Mouse (Mus musculus): ENCODE measurements around the gene Olfr1313. TPM values are rescaled to one million over a fixed set of nuclear protein-coding genes. Genes with fewer than 3 reads are reported as not detected.
"Not testable (repeated sequence)": the region's sequence is repeated elsewhere in the genome, so short reads cannot be mapped to it uniquely, and the experiment has no call there.

Gene Olfr1313
- total RNA-seq (2022), result not detected

DNA sequence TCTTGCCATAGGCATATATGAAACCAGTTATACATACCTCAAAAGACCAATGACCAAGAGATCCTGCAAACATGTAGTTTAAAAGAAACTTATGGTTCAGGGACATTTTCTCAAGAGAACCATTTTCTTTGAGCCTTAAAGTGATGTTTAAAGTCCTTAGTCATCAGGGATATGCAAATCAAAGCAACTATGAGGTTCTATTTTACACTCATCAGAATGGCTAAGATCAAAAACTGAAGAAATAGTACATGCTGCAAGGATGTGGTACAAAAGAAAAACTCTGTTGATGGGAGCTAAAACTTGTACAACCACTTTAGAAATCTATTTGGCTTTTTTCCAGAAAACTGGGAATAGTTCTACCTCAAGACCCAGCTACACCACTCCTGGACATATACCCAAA is at the start of gene Olfr1313:
Gene Olfr1313, minus strand, starts transcription at position 101 of the 400 bp plus-strand sequence.
- no peak for DNase-seq (ENCODE audit: low spot score in 2 of 2)

- no peak for DNase-seq (ENCODE audit: low spot score in 2 of 2)
Measured at GRCm38 (mm10) chr2:112115340-112115739, 37.7 kb upstream of the Olfr1313 start, which contains the start of gene Olfr1315-ps1. Olfr1315-ps1 (minus strand) TSS chr2:112115440.

- no peak for DNase-seq (ENCODE audit: low spot score in 2 of 2)
Measured at GRCm38 (mm10) chr2:112096681-112097080, 19.0 kb upstream of the Olfr1313 start, which contains the start of gene Olfr1314. Olfr1314 (minus strand) TSS chr2:112096781.

DNA sequence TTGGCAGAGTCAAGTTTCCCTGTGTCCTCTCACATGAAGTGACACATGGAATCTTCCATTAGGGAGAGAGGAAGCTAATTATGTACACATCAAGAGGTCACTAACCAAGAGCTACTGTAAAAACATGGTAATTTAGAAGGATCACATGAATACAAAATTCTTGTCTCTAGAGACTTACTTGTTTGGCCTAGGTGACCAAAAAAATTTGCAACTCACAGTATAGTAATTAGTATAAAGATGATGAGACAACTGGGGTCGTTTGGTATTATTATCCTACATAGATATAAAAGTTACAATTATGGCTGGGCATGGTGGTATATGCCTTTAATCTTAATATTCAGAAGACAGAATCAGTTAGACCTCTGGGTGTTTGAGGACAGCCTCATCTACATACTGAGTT is 27.5 kb downstream of the Olfr1313 start, which contains the start of gene Olfr1312:
Gene Olfr1312, minus strand, starts transcription at position 101 of the 400 bp plus-strand sequence.
- DNase-seq (ENCODE audit: low spot score in 2 of 2), result no peak

DNA sequence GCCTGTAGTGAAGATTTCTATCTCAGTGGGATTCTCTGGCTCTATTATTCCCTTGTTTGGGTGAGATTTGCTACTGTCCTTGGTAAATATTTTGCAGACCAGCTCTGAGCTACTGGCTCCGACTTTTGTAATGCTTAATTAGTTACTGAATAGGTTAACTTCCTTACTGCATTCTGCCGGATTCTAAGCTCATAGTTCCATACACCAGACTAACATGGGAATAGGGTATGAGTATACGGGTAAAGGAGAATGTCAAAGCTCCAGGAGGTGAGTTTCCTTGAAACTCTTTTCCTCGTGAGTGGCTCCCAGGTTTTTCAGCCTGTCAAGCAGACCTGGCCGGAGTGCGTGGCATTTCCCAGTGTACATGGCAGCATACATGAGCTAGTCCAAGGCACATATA is 50.7 kb downstream of the Olfr1313 start:
- DNase-seq (ENCODE audit: low spot score in 2 of 2), result not testable (repeated sequence)

- no peak for DNase-seq (ENCODE audit: low spot score in 2 of 2)
Measured at GRCm38 (mm10) chr2:112024312-112024711, 53.3 kb downstream of the Olfr1313 start, which contains the start of gene Olfr1311. Olfr1311 (minus strand) TSS chr2:112024412.

Other genes with a start within 250 kb of the Olfr1313 start
- not detected for gene Olfr1305, start 200.7 kb downstream of the Olfr1313 start, total RNA-seq (2022)
- gene Olfr1306, start 161.6 kb downstream of the Olfr1313 start, total RNA-seq (2022), result not detected
- gene Olfr1307, start 128.4 kb downstream of the Olfr1313 start, total RNA-seq (2022), result under 1 TPM; 0.02 to 0.04 (median 0.03) TPM
- gene Olfr1308, start 112.9 kb downstream of the Olfr1313 start, total RNA-seq (2022), result not detected
- gene Olfr1309, start 87.6 kb downstream of the Olfr1313 start, total RNA-seq (2022), result not detected
- not detected for gene Olfr1310, start 65.1 kb downstream of the Olfr1313 start, total RNA-seq (2022)
- not detected for gene Olfr1311, start 53.4 kb downstream of the Olfr1313 start, total RNA-seq (2022)
- not detected for gene Olfr1312, start 27.6 kb downstream of the Olfr1313 start, total RNA-seq (2022)
- gene Olfr1314, start 18.9 kb upstream of the Olfr1313 start, total RNA-seq (2022), result not detected
- gene Olfr1315-ps1, start 37.6 kb upstream of the Olfr1313 start, total RNA-seq (2022), result not detected
- not detected for gene Olfr1316, start 57.1 kb upstream of the Olfr1313 start, total RNA-seq (2022)
- not detected for gene Olfr1317, start 62.5 kb upstream of the Olfr1313 start, total RNA-seq (2022)
- gene Olfr1318, start 76.4 kb upstream of the Olfr1313 start, total RNA-seq (2022), result not detected
- gene Lpcat4, start 161.6 kb upstream of the Olfr1313 start, total RNA-seq (2022), result 100 to 1,000 TPM; 153 to 175 (median 161) TPM
- gene Nutm1, start 181.4 kb upstream of the Olfr1313 start, total RNA-seq (2022), result under 1 TPM in 1 of 4 experiments, not detected in 3; 0.09 TPM
- 10 to 100 TPM; 49.0 to 56.9 (median 52.8) TPM for gene Nop10, start 184.1 kb upstream of the Olfr1313 start, total RNA-seq (2022)
- gene Slc12a6, start 188.0 kb upstream of the Olfr1313 start, total RNA-seq (2022), result 100 to 1,000 TPM; 105 to 127 (median 118) TPM
- 1 to 10 TPM; 1.9 to 4.3 (median 2.9) TPM for gene Gm21985, start 188.5 kb upstream of the Olfr1313 start, total RNA-seq (2022)